Mouse (Mus musculus): ENCODE measurements around the gene Pbrm1. TPM values are rescaled to one million over a fixed set of nuclear protein-coding genes. Genes with fewer than 3 reads are reported as not detected.

Pbrm1 gene
- total and polyA plus RNA-seq, 3 experiments: 28.7 to 62.0 (median 32.4) TPM

DNA sequence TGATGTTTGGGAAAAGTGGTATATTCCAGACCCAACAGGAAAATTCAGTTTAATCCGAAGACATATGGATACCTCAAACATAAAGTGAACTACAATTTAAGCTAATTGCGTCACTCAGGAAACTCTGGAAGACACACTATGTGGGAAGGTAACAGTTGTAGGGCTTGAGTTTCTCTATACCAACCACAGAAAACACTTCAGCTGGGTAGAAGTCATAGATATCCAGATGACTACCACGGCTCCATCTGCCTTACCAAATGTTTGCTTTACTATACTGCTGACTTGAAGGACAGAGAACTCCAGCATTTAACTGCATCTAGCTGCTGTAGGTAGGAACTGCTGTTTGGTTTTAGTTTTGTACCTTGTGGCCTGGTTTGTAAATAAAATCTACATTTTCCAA, 7.3 kb upstream of the Pbrm1 start:
- H3K79me2 ChIP-seq (ENCODE audit: control insufficient read depth, insufficient read depth, low read length, poor library complexity): peaks cover 9% of the 10 kb centered on the region
- TF ChIP-seq MYB (IDR thresholded peaks at IDR 0.05; ENCODE audit: low read depth, low read length) (0 out of 2 replicates have a peak, but pooled peaks have one; percentile 6), POLR2AphosphoS2 (IDR thresholded peaks at IDR 0.05; ENCODE audit: low read length) (peak; percentile 64; the same call in 1 of the 2 replicates), NELFE (IDR thresholded peaks at IDR 0.05; ENCODE audit: low read depth, low read length) (no peak), ZC3H11A (IDR thresholded peaks at IDR 0.05; ENCODE audit: low read depth, low read length) (no peak), POLR2A (IDR thresholded peaks at IDR 0.05; ENCODE audit: control insufficient read depth in 1 of 2, insufficient read depth in 1 of 2, low read depth in 1 of 2, low read length in 2 of 2, poor library complexity in 1 of 2) (peak in 1 of 2 experiments; percentile 54; a peak in 2 of 4 replicates)
- DNase-seq (ENCODE audit: low read depth, low spot score): peak; percentile 53
- H3K9ac ChIP-seq (ENCODE audit: control insufficient read depth, low read depth, low read length, poor library complexity, severe bottlenecking): no peak overlapping the region
- no peak overlapping the region for H3K27ac ChIP-seq (ENCODE audit: control insufficient read depth, low read depth, low read length)
- H3K36me3 ChIP-seq (ENCODE audit: control insufficient read depth in 1 of 2, insufficient read depth in 2 of 2, low read length in 2 of 2): peaks cover 28 to 35% of the 10 kb centered on the region in 2 experiments
- no peak overlapping the region for H3K4me3 ChIP-seq (ENCODE audit: control insufficient read depth in 1 of 2, insufficient read depth in 1 of 2, low read depth in 2 of 2, low read length in 2 of 2)
- H3K4me1 ChIP-seq (ENCODE audit: control insufficient read depth in 1 of 2, insufficient read depth in 2 of 2, low read length in 2 of 2): peaks cover 8 to 11% of the 10 kb centered on the region in 2 experiments
- no peaks in the 10 kb centered on the region for H3K27me3 ChIP-seq (ENCODE audit: control insufficient read depth in 1 of 2, insufficient read depth in 2 of 2, low read length in 2 of 2)
- no peaks in the 10 kb centered on the region for H3K9me3 ChIP-seq (replicated peaks; ENCODE audit: insufficient read depth, low read length)

- H3K27ac ChIP-seq (ENCODE audit: control insufficient read depth, low read depth, low read length): no peak overlapping the region
- H3K9ac ChIP-seq (ENCODE audit: control insufficient read depth, low read depth, low read length, poor library complexity, severe bottlenecking): no peak overlapping the region
- H3K79me2 ChIP-seq (ENCODE audit: control insufficient read depth, insufficient read depth, low read length, poor library complexity): peaks cover 29% of the 10 kb centered on the region
- H3K4me3 ChIP-seq (ENCODE audit: control insufficient read depth in 1 of 2, insufficient read depth in 1 of 2, low read depth in 2 of 2, low read length in 2 of 2): no peak overlapping the region
- H3K4me1 ChIP-seq (ENCODE audit: control insufficient read depth in 1 of 2, insufficient read depth in 2 of 2, low read length in 2 of 2): peaks cover 10 to 12% of the 10 kb centered on the region in 2 experiments
- DNase-seq (ENCODE audit: low read depth, low spot score): no peak
- H3K27me3 ChIP-seq (ENCODE audit: control insufficient read depth in 1 of 2, insufficient read depth in 2 of 2, low read length in 2 of 2): no peaks in the 10 kb centered on the region
- TF ChIP-seq POLR2A (IDR thresholded peaks at IDR 0.05; ENCODE audit: control insufficient read depth in 1 of 2, insufficient read depth in 1 of 2, low read depth in 1 of 2, low read length in 2 of 2, poor library complexity in 1 of 2) (peak in 1 of 2 experiments; percentile 26; a peak in 2 of 4 replicates), BHLHE40 (IDR thresholded peaks at IDR 0.05; ENCODE audit: borderline replicate concordance, low read depth, low read length) (no peak), TCF12 (IDR thresholded peaks at IDR 0.05; ENCODE audit: low read depth, low read length) (no peak; the same call in 1 of the 2 replicates), CHD2 (IDR thresholded peaks at IDR 0.05; ENCODE audit: low read length) (no peak), TAL1 (IDR thresholded peaks at IDR 0.05; ENCODE audit: low read length) (no peak), USF1 (IDR thresholded peaks at IDR 0.05; ENCODE audit: low read depth, low read length) (no peak), GABPA (IDR thresholded peaks at IDR 0.05; ENCODE audit: low read depth, low read length) (no peak), NELFE (IDR thresholded peaks at IDR 0.05; ENCODE audit: low read depth, low read length) (no peak), SIN3A (IDR thresholded peaks at IDR 0.05; ENCODE audit: low read length) (no peak), ZKSCAN1 (IDR thresholded peaks at IDR 0.05; ENCODE audit: low read depth, low read length) (no peak), USF2 (IDR thresholded peaks at IDR 0.05; ENCODE audit: borderline replicate concordance in 1 of 2, insufficient read depth in 1 of 2, low read depth in 1 of 2, low read length in 2 of 2) (no peak), RAD21 (IDR thresholded peaks at IDR 0.05; ENCODE audit: low read depth, low read length) (no peak), MAZ (IDR thresholded peaks at IDR 0.05; ENCODE audit: low read depth, low read length) (no peak), ZNF384 (IDR thresholded peaks at IDR 0.05; ENCODE audit: low read depth, low read length) (no peak; the same call in 1 of the 2 replicates), ETS1 (IDR thresholded peaks at IDR 0.05; ENCODE audit: low read depth, low read length) (no peak), EP300 (IDR thresholded peaks at IDR 0.05; ENCODE audit: low read depth in 1 of 2, low read length in 2 of 2) (0 out of 4 replicates have a peak, but pooled peaks of 1 of the 2 experiments have one; percentile 23), MAX (IDR thresholded peaks at IDR 0.05; ENCODE audit: low read length) (no peak), GATA1 (IDR thresholded peaks at IDR 0.05; ENCODE audit: low read depth, low read length) (peak; percentile 42; the same call in 1 of the 2 replicates), MEF2A (IDR thresholded peaks at IDR 0.05; ENCODE audit: extremely low read depth, insufficient replicate concordance, low read depth, low read length, poor library complexity, severe bottlenecking) (no peak), HCFC1 (IDR thresholded peaks at IDR 0.05; ENCODE audit: low read depth, low read length) (no peak), POLR2AphosphoS2 (IDR thresholded peaks at IDR 0.05; ENCODE audit: low read length) (peak; percentile 51; the same call in 1 of the 2 replicates)
- no peaks in the 10 kb centered on the region for H3K9me3 ChIP-seq (replicated peaks; ENCODE audit: insufficient read depth, low read length)
- peaks cover 38 to 46% of the 10 kb centered on the region in 2 experiments for H3K36me3 ChIP-seq (ENCODE audit: control insufficient read depth in 1 of 2, insufficient read depth in 2 of 2, low read length in 2 of 2)
Observed at GRCm38 (mm10) chr14:31013928-31014327, 5.0 kb upstream of the Pbrm1 start.

All from MEL (cell line).